Mouse (Mus musculus) kidney, adult 2 months (tissue): ENCODE measurements around the gene Batf3. TPM values are rescaled to one million over a fixed set of nuclear protein-coding genes. Genes with fewer than 3 reads are reported as not detected.

Experiments
- DNase-seq: peaks from one replicate; pipeline ENCODE4 v3.0.0; 2021
- H3K27ac ChIP-seq: fragments of 200-500 bp; 2 replicates; pipeline ENCODE4 v1.5.1; 2012; ENCODE audit warnings: low read depth, low read length, control low read depth, inconsistent platforms; ENCODE audit not compliant: insufficient read depth
- H3K27me3 ChIP-seq: fragments of 200-500 bp; replicated peaks from 2 replicates; pipeline ENCODE4 v1.6.1; 2012; ENCODE audit warnings: mild to moderate bottlenecking, moderate library complexity, low read length, inconsistent platforms; ENCODE audit not compliant: control insufficient read depth, insufficient read depth
- H3K36me3 ChIP-seq: fragments of 200-500 bp; 2 replicates; pipeline ENCODE4 v1.6.1; 2012; ENCODE audit warnings: mild to moderate bottlenecking, moderate library complexity, low read length, inconsistent platforms; ENCODE audit not compliant: control insufficient read depth, insufficient read depth
- H3K4me1 ChIP-seq: fragments of 200-500 bp; 2 replicates; pipeline ENCODE4 v1.6.1; 2011; ENCODE audit warnings: low read length; ENCODE audit not compliant: control insufficient read depth, insufficient read depth
- H3K4me3 ChIP-seq: fragments of 200-500 bp; 2 replicates; pipeline ENCODE4 v1.5.1; 2011; ENCODE audit warnings: mild to moderate bottlenecking, low read depth, low read length, control low read depth; ENCODE audit not compliant: insufficient read depth
- CTCF ChIP-seq: fragments of 200-500 bp; conservative IDR thresholded peaks from 2 replicates; pipeline ENCODE4 v1.5.1; 2011; ENCODE audit warnings: low read depth, mild to moderate bottlenecking, control low read depth, low read length, moderate library complexity, mixed read lengths; ENCODE audit not compliant: insufficient read depth, insufficient read length
- POLR2A ChIP-seq: fragments of 200-500 bp; IDR thresholded peaks from one replicate; pipeline ENCODE4 v1.6.1; 2011; ENCODE audit warnings: low read depth, low read length, control low read depth
- WGBS: fragments of 180-500 bp; shearing (Covaris S2); methylation state at CpG from one replicate; pipeline ENCODE4 v1.1.7; 2018; 5-methylcytosine and 5-hydroxymethylcytosine counted together
- polyA plus RNA-seq: library from polyadenylated mRNA; depleted of rRNA; stranded (reverse); fragments of >200 nt; gene quantifications from 2 replicates; pipeline ENCODE4 v1.2.3, GENCODE M21; 2012; rRNA removed

The Batf3 gene
- polyA plus RNA-seq = 4.1 and 4.9 TPM in 2 replicates

DNA sequence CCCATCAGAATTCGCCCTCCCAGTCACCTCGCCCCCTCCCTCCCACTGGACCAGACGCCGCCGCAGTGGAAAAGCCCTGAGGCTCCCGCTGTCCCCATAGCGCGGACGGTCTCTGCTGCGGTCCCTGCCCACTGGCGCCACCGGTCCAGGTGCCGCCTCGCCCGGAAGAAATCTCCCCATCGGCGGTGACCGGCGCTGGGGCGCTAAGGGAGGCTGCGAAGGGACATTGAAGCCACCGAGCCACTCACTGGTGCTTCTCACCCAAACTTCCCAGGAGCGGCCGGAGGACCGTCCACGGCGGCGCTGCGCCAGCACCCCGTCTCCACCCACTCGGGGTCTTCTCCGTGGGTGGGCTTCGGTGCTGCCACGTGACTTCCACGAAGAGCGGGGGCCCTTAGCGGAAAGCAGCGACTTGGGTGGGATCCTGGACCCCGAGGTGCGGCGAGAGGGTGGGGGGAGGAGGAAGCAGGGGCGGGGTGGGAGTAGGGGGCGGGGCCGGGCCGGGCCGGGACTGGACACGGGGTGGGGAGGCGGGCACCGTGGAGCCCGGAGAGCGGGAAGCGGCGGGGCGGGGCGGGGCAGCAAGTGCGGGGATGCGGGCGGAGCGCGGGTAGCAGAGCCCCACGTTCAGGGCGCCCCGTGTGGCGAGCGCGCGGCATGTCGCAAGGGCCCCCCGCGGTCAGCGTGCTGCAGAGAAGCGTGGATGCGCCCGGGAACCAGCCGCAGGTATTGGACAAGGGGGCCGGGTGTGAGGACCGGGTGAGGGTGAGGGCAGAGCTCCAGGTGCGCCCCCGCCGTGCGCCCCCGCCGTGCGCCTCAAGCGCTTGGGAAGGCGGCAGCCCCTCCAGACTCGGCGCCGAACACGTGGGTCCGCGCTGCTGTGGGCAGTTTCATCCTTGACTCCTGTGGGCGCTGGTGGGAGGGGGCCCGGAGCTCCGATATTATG, at the start of gene Batf3:
TSS of gene Batf3 (plus strand) at position 46 of the 946 bp plus-strand sequence.
- Histone ChIP-seq H3K4me3 (peak within 1 kb of the TSS; percentile 63), H3K4me1 (no peaks in the 10 kb centered on the region), H3K27me3 (no peaks in the 10 kb centered on the region), H3K27ac (no peak within 1 kb of the TSS), H3K36me3 (no peaks in the 10 kb centered on the region)
- peak; percentile 36 for DNase-seq
- under 1% methylated on average over 86 of the region's 95 CpGs for WGBS
- TF ChIP-seq CTCF (no peak), POLR2A (no peak)

DNA sequence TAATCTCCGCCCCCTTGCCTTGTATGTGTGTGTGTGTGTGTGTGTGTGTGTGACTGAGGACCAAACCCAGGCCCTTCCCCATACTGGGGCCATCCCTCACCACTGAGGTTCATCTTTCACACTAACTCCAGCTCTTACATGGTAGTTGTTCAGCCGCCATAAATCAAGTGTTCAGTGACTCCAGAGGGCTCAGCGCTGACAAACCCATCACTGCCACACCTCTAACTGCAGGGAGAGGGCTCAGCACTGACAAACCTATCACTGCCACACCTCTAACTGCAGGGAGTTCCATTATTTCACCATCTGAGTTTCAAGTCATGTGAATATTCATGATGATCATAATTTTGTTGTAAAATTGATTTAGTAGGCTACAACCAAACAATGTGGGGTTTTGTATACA, 44.1 kb upstream of the Batf3 start:
- H3K27ac ChIP-seq = no peak overlapping the region
- TF ChIP-seq CTCF = no peak
- no peak for TF ChIP-seq POLR2A
- no peaks in the 10 kb centered on the region for H3K36me3 ChIP-seq
- H3K4me3 ChIP-seq = no peak overlapping the region
- no peaks in the 10 kb centered on the region for H3K27me3 ChIP-seq
- no peaks in the 10 kb centered on the region for H3K4me1 ChIP-seq
- DNase-seq = no peak
- WGBS = 73% methylated on average over 3 of the region's 3 CpGs

DNA sequence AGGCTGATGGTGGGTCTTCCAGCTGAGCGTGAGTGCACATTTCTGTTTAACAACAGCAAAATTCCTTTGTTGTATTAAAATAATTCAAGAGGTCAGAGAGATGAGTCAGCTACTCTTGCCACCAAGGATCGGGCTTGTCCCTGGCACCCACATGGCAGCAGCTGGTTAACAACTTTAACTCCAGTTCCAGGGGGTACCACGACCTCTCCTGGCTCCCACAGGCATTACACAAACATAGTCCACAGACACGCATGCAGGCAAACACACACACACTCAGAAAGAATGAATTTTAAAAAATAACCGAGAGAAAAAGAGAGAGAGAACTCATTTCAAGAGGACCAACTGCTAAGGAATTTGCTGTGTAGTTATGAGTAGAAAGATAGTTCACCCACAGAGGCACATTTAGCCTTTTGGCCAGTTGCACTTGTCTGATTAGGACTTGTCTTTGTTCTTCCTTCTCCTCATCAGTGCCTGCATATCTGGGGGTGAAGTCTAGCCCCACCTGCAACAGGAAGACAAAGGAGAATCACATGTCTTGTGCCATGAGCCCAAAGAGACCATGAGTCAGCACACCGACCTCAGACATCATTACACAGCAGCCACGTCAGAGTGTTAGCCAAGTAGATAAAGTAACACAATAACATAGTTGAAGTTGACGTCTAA, 42.6 kb upstream of the Batf3 start:
- no peak overlapping the region for H3K27ac ChIP-seq
- 76% methylated on average over 8 of the region's 8 CpGs for WGBS
- H3K27me3 ChIP-seq = no peaks in the 10 kb centered on the region
- no peak overlapping the region for H3K4me3 ChIP-seq
- no peaks in the 10 kb centered on the region for H3K4me1 ChIP-seq
- no peak for DNase-seq
- TF ChIP-seq CTCF (peak; percentile 25; the same call in 1 of the 2 replicates), POLR2A (no peak)
- H3K36me3 ChIP-seq = no peaks in the 10 kb centered on the region

DNA sequence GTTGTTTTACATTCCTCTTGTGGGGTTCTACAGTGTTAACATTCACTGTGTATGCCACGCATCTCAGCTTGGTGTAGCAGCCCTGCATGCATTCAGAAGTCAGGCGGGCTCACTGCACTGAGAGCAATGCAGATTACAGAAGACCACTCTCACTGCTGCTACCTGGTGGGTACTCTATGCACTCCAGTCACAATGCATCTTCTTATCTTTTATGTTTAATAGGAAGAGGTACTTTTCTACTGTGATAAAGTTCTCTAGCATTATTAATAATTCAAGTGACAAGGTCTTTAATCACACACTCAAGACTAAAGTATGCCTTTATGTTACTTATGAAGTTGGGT, 42.1 kb upstream of the Batf3 start:
- WGBS = 78% methylated on average over 2 of the region's 2 CpGs
- DNase-seq = no peak
- no peaks in the 10 kb centered on the region for H3K27me3 ChIP-seq
- H3K4me1 ChIP-seq = no peaks in the 10 kb centered on the region
- H3K4me3 ChIP-seq = no peak overlapping the region
- H3K36me3 ChIP-seq = no peaks in the 10 kb centered on the region
- H3K27ac ChIP-seq = no peak overlapping the region
- TF ChIP-seq CTCF (no peak), POLR2A (no peak)

DNA sequence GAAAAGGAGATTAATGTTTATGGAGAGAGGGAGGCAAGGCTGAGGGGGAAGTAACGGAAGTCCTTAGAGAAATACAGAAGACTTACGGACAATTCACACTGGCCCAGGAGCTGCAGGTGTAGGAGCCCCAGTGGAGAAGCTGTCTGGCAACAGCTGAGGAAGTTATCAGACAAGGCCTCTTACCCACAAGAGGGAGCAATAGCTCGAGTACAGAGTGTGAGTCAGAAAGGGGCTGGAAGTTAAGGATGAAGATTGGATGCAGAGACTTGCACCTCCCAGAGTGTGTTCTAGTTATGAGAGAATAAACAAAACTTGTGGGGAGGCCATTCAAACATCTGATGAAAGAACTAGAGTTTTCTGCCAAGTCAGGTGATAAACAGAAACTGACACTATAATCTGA, 40.2 kb upstream of the Batf3 start:
- Histone ChIP-seq H3K27ac (no peak overlapping the region), H3K4me3 (no peak overlapping the region), H3K4me1 (no peaks in the 10 kb centered on the region), H3K36me3 (no peaks in the 10 kb centered on the region), H3K27me3 (no peaks in the 10 kb centered on the region)
- no peak for DNase-seq
- 75% methylated on average over 3 of the region's 3 CpGs for WGBS
- no peak for TF ChIP-seq POLR2A
- TF ChIP-seq CTCF = 0 out of 2 replicates have a peak, but pooled peaks have one; percentile 11

DNA sequence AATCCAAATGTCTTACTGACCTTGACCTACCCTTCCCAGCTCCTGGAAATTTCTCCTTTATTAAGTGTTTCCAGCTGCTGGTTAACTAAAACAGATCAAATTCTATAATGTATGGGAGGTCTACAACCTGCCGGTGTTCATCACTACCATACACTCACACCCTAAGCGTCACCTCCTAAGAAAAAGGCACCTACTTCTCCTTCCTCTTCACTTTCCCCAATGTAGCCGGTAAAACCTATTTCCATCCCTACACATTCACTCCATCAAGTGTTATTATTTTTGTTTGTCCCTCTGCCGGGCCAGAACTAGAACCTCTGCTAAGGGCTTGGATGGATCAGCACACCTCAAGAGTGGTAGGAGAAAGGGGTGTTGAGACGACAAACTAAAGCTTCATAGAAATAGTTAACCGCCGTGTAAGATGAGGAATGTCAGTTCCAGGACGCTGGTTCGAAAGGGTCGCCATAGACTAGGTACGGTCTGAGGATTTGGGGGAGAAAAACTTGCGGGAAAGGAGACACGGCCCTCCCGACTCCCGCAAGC, 35.3 kb upstream of the Batf3 start:
- peak overlapping the region; percentile 26; the same call in 1 of the 2 replicates for H3K27ac ChIP-seq
- no peaks in the 10 kb centered on the region for H3K27me3 ChIP-seq

More for the DNA sequence above, 35.3 kb upstream of the Batf3 start:
- 3% methylated on average over 15 of the region's 15 CpGs for WGBS
- no peaks in the 10 kb centered on the region for H3K36me3 ChIP-seq
- DNase-seq = no peak
- no peak for TF ChIP-seq POLR2A
- TF ChIP-seq CTCF = no peak
- H3K4me1 ChIP-seq = no peaks in the 10 kb centered on the region
- peak overlapping the region; percentile 63 for H3K4me3 ChIP-seq
